In genomic region chr11:97186947-97187763, GRCm38 (mm10) we compare ENCODE assay signal across 8 mouse cellular contexts. TPM values are rescaled to one million over a fixed set of nuclear protein-coding genes. Genes with fewer than 3 reads are reported as not detected.
DNase-seq lines count a peak whose midpoint lies in the region; ATAC-seq and TF ChIP-seq lines count a peak whose summit lies in the region.

No protein-coding gene starts in this region.

- H3K4me2 ChIP-seq in heart, embryonic 11.5 days: peak overlapping the region; percentile 72
- peak overlapping the region; percentile 89 for H3K4me2 ChIP-seq in kidney, embryonic 16.5 days (replicated peaks; ENCODE audit: low read depth, low read length)
- H3K4me2 ChIP-seq in myocyte (ENCODE audit: low read depth): peak overlapping the region; percentile 88

- WGBS in heart, embryonic 11.5 days (ENCODE audit: insufficient replicate concordance): 0% methylated on average over 65 of the region's 74 CpGs
- WGBS in kidney, embryonic 16.5 days: under 1% methylated on average over 40 of the region's 74 CpGs
- under 1% methylated on average over 66 of the region's 74 CpGs for WGBS in liver, adult 2 months

- H3K4me1 ChIP-seq in heart, embryonic 11.5 days (ENCODE audit: control insufficient read depth, insufficient read depth, low read length): peaks cover 29% of the 10 kb centered on the region
- H3K4me1 ChIP-seq in kidney, embryonic 16.5 days (ENCODE audit: insufficient read depth, low read length): peaks cover 27% of the 10 kb centered on the region
- H3K4me1 ChIP-seq in liver, adult 2 months (ENCODE audit: control insufficient read depth, insufficient read depth, low read length): peaks cover 9% of the 10 kb centered on the region; the same call in 1 of the 2 replicates

- no peaks in the 10 kb centered on the region for H3K27me3 ChIP-seq in heart, embryonic 11.5 days (ENCODE audit: control insufficient read depth, insufficient read depth, low read length)
- no peaks in the 10 kb centered on the region for H3K27me3 ChIP-seq in kidney, embryonic 16.5 days (ENCODE audit: insufficient read depth, low read length)
- no peaks in the 10 kb centered on the region for H3K27me3 ChIP-seq in liver, adult 2 months (ENCODE audit: control insufficient read depth, insufficient read depth, low read length)
- no peaks in the 10 kb centered on the region for H3K27me3 ChIP-seq in myocyte (ENCODE audit: control insufficient read depth, insufficient read depth, insufficient read length)
- no peaks in the 10 kb centered on the region for H3K27me3 ChIP-seq in splenic B cell, adult 2 months (ENCODE audit: control insufficient read depth, insufficient read depth, low read length, poor library complexity, severe bottlenecking)

- peaks cover 24% of the 10 kb centered on the region for H3K36me3 ChIP-seq in heart, embryonic 11.5 days (ENCODE audit: control insufficient read depth, insufficient read depth, low read length)
- peaks cover 29% of the 10 kb centered on the region for H3K36me3 ChIP-seq in kidney, embryonic 16.5 days (ENCODE audit: insufficient read depth, low read length)
- peaks cover 19% of the 10 kb centered on the region for H3K36me3 ChIP-seq in liver, adult 2 months (ENCODE audit: control insufficient read depth, insufficient read depth, low read length)
- peaks cover 34% of the 10 kb centered on the region for H3K36me3 ChIP-seq in myocyte (ENCODE audit: control insufficient read depth, insufficient read depth)
- peaks cover 4% of the 10 kb centered on the region; the same call in 1 of the 2 replicates for H3K36me3 ChIP-seq in splenic B cell, adult 2 months (ENCODE audit: control insufficient read depth, insufficient read depth, low read length, poor library complexity, severe bottlenecking)

- peak overlapping the region; percentile 99 for H3K27ac ChIP-seq in heart, embryonic 11.5 days (ENCODE audit: low read depth, low read length)
- peak overlapping the region; percentile 98 for H3K27ac ChIP-seq in kidney, embryonic 16.5 days (ENCODE audit: low read length)
- H3K27ac ChIP-seq in liver, adult 2 months (replicated peaks; ENCODE audit: insufficient read depth, low read depth, low read length): peak overlapping the region; percentile 78

- peak overlapping the region; percentile 95 for H3K4me3 ChIP-seq in heart, embryonic 11.5 days (ENCODE audit: low read depth, low read length)
- H3K4me3 ChIP-seq in kidney, embryonic 16.5 days (ENCODE audit: low read length): peak overlapping the region; percentile 84
- H3K4me3 ChIP-seq in liver, adult 2 months (ENCODE audit: insufficient read depth, low read depth, low read length): peak overlapping the region; percentile 96
- peak overlapping the region; percentile 52 for H3K4me3 ChIP-seq in myocyte

- H3K79me2 ChIP-seq in liver, adult 2 months (ENCODE audit: control insufficient read depth, insufficient read depth, low read length): peaks cover 3% of the 10 kb centered on the region; the same call in 1 of the 2 replicates
- H3K79me2 ChIP-seq in myocyte (ENCODE audit: control insufficient read depth, insufficient read depth): peaks cover 58% of the 10 kb centered on the region

- peak; percentile 92 to 93 for DNase-seq in B cell, adult 2 months
- peak; percentile 98 for DNase-seq in brain, adult 2 months (ENCODE audit: low read depth, low spot score)
- DNase-seq in liver, adult 2 months (ENCODE audit: extremely low read depth, low read depth, low spot score): peak; percentile 83
- peak; percentile 95 for DNase-seq in splenic B cell, adult 2 months (ENCODE audit: low read depth, low spot score)

- H3ac ChIP-seq in myocyte (ENCODE audit: control insufficient read depth, insufficient read length): peak overlapping the region; percentile 76

- H3K9ac ChIP-seq in heart, embryonic 11.5 days (ENCODE audit: low read depth, low read length): peak overlapping the region; percentile 98
- peak overlapping the region; percentile 95 for H3K9ac ChIP-seq in kidney, embryonic 16.5 days (replicated peaks; ENCODE audit: low read length)
- H3K9ac ChIP-seq in liver, adult 2 months (ENCODE audit: low read depth, low read length): peak overlapping the region; percentile 96

- H3K9me3 ChIP-seq in heart, embryonic 11.5 days (replicated peaks; ENCODE audit: control insufficient read depth, low read length): no peaks in the 10 kb centered on the region
- H3K9me3 ChIP-seq in kidney, embryonic 16.5 days (ENCODE audit: low read length): no peaks in the 10 kb centered on the region

- ATAC-seq in erythroblast, adult 5-6 weeks (replicated peaks; ENCODE audit: low FRiP score, poor library complexity, severe bottlenecking): peak; percentile 77
- ATAC-seq in heart, embryonic 11.5 days (replicated peaks; ENCODE audit: insufficient number of reproducible peaks, low FRiP score, low TSS enrichment): peak; percentile 73
- peak; percentile 80 for ATAC-seq in kidney, embryonic 16.5 days (ENCODE audit: low FRiP score, low TSS enrichment)

- TF ChIP-seq POLR2A in liver, adult 2 months (IDR thresholded peaks at IDR 0.05; ENCODE audit: extremely low read depth, insufficient read depth, low read length): 0 out of 2 replicates have a peak, but pooled peaks have one; percentile 32
- TF ChIP-seq POLR2A in myocyte (IDR thresholded peaks at IDR 0.05; ENCODE audit: insufficient read length, low read depth): peak; percentile 73

- TF ChIP-seq CTCF in liver, adult 2 months (IDR thresholded peaks at IDR 0.05; ENCODE audit: low read depth, low read length): no peak

TF ChIP-seq in myocyte, 11 proteins besides CTCF, POLR2A, EP300 and RAD21:
- TF ChIP-seq E2F4 (IDR thresholded peaks at IDR 0.05; ENCODE audit: insufficient read depth): peak; percentile 28
- peak in 1 of 3 experiments; percentile 6 for TF ChIP-seq MYOG (IDR thresholded peaks at IDR 0.05; ENCODE audit: control insufficient read depth in 1 of 3, insufficient read depth in 1 of 3, insufficient read length in 2 of 3, low read depth in 2 of 3)
- TF ChIP-seq MAX (IDR thresholded peaks at IDR 0.05; ENCODE audit: low read depth): peak; percentile 29
- TF ChIP-seq POLR2AphosphoS2 (IDR thresholded peaks at IDR 0.05; ENCODE audit: insufficient read length, low read depth): peak; percentile 67
- no peak for TF ChIP-seq SRF (IDR thresholded peaks at IDR 0.05; ENCODE audit: control insufficient read depth, insufficient read length, low read depth)
- no peak for TF ChIP-seq REST (IDR thresholded peaks at IDR 0.05; ENCODE audit: insufficient read depth, insufficient read length)
- TF ChIP-seq USF1 (IDR thresholded peaks at IDR 0.05; ENCODE audit: low read depth): no peak
- no peak for TF ChIP-seq CEBPB (IDR thresholded peaks at IDR 0.05; ENCODE audit: insufficient read depth, poor library complexity, severe bottlenecking)
- no peak for TF ChIP-seq MYOD1 (IDR thresholded peaks at IDR 0.05; ENCODE audit: control insufficient read depth in 1 of 3, insufficient read length in 2 of 3, low read depth in 2 of 3)
- no peak for TF ChIP-seq TCF3 (IDR thresholded peaks at IDR 0.05; ENCODE audit: insufficient read length, low read depth)
- TF ChIP-seq TCF12 (IDR thresholded peaks at IDR 0.05; ENCODE audit: insufficient read depth, poor library complexity, severe bottlenecking): no peak
TF ChIP-seq in myocyte: peak in this region for 4.

RNA-seq across cellular contexts. Expression of gene Kpnb1, which starts 0.5 kb away (rescaled TPM):
- 30.6 and 42.6 TPM in 2 replicates for total RNA-seq in erythroblast, adult 5-6 weeks (2015; ENCODE audit: low replicate concordance)
- 102 and 119 TPM in 2 replicates for total RNA-seq in erythroblast, adult 5-6 weeks (2017; ENCODE audit: low replicate concordance)
- 61.2 and 63.6 TPM in 2 replicates for polyA plus RNA-seq in heart, embryonic 11.5 days (2014; fragmentation: Nextera tagmentation; extraction: Ambion mirVana)
- polyA plus RNA-seq in kidney, embryonic 16.5 days (2015; fragmentation: Nextera tagmentation; extraction: Ambion mirVana): 51.0 and 54.6 TPM in 2 replicates
- 40.7 and 44.6 TPM in 2 replicates for total RNA-seq in liver, adult 2 months (2014; rRNA removed)
- 14.9 and 16.2 TPM in 2 replicates for polyA plus RNA-seq in liver, adult 2 months (2012; rRNA removed)
- polyA plus RNA-seq in myocyte (2012; fragmentation: generic; extraction: Trizol): 103 TPM

RNA-seq across cellular contexts. Expression of gene Tbkbp1, which starts 35.9 kb away (rescaled TPM):
- 0.96 and 2.7 TPM in 2 replicates for total RNA-seq in erythroblast, adult 5-6 weeks (2015; ENCODE audit: low replicate concordance)
- 0.70 and 6.3 TPM in 2 replicates for total RNA-seq in erythroblast, adult 5-6 weeks (2017; ENCODE audit: low replicate concordance)
- 5.7 and 6.8 TPM in 2 replicates for polyA plus RNA-seq in heart, embryonic 11.5 days (2014; fragmentation: Nextera tagmentation; extraction: Ambion mirVana)
- polyA plus RNA-seq in kidney, embryonic 16.5 days (2015; fragmentation: Nextera tagmentation; extraction: Ambion mirVana): 4.0 TPM in 2 replicates
- total RNA-seq in liver, adult 2 months (2014; rRNA removed): 1.0 and 1.9 TPM in 2 replicates
- polyA plus RNA-seq in liver, adult 2 months (2012; rRNA removed): 6.1 and 6.4 TPM in 2 replicates
- 0.22 TPM for polyA plus RNA-seq in myocyte (2012; fragmentation: generic; extraction: Trizol)

Comparison
In these comparisons a context has a peak if more than half of its experiments do, and no peak if none do; other contexts are left out.
1. Peak in every context shown above with its lines: DNase-seq, ATAC-seq, H3K4me3 ChIP-seq and H3K27ac ChIP-seq.